30 mouse cellular contexts compared by ENCODE assay signal in the genomic region with DNA sequence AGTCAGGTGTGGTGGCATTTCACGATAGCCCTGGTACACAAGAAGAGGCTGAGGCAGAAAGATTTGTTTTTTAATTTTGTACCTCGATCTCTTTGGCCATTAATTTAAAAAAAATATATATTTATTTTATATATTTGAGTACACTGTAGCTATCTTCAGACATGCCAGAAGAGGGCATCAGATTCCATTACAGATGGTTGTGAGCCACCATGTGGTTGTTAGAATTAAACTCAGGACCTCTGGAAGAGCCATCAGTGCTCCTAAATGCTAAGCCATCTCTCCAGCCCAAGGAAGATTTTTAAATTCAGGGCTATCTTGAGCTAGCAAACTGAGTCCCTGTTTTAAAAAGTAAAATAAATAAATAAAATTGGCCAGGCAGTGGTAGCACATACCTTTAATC. TPM values are rescaled to one million over a fixed set of nuclear protein-coding genes. Genes with fewer than 3 reads are reported as not detected.
A peak's percentile ranks its signal among the peaks of the same experiment; 100 is the strongest.
DNase-seq lines count a peak whose midpoint lies in the region; ATAC-seq and TF ChIP-seq lines count a peak whose summit lies in the region.
"Had no signal": no experiment of that assay in that cellular context is flagged by ENCODE, and none has a peak within 500 bp of the region (broad histone marks: within the 10 kb centered on the region; RNA-seq: fewer than 3 reads in every experiment).

No protein-coding gene starts in this region.

- H3K4me1 ChIP-seq in intestine, postnatal 0 days (replicated peaks; ENCODE audit: control insufficient read depth, insufficient read depth, low read length), result no peaks in the 10 kb centered on the region
- no peaks in the 10 kb centered on the region for H3K4me1 ChIP-seq in intestine, embryonic 16.5 days (ENCODE audit: control insufficient read depth, insufficient read depth, low read length)
- no peaks in the 10 kb centered on the region for H3K4me1 ChIP-seq in lung, postnatal 0 days (ENCODE audit: insufficient read depth, low read depth, low read length)
- no peaks in the 10 kb centered on the region; a peak in 1 of 4 replicates for H3K4me1 ChIP-seq in MEL (ENCODE audit: control insufficient read depth in 1 of 2, insufficient read depth in 2 of 2, low read length in 2 of 2)
- H3K4me1 ChIP-seq: hindbrain, embryonic 12.5 days; limb, embryonic 15.5 days; megakaryocyte, embryonic 14.5 days; midbrain, embryonic 13.5 days; neural tube, embryonic 12.5 days had no signal

- no peak for TF ChIP-seq EP300 in lung, postnatal 0 days (IDR thresholded peaks at IDR 0.05)
- no peak for TF ChIP-seq EP300 in MEL (IDR thresholded peaks at IDR 0.05; ENCODE audit: low read depth in 1 of 2, low read length in 2 of 2)

- H3K4me3 ChIP-seq in intestine, postnatal 0 days (ENCODE audit: low read depth, low read length), result no peak overlapping the region
- H3K4me3 ChIP-seq in intestine, embryonic 16.5 days (ENCODE audit: low read length), result no peak overlapping the region
- H3K4me3 ChIP-seq in lung, postnatal 0 days (ENCODE audit: low read depth, low read length), result no peak overlapping the region
- H3K4me3 ChIP-seq in MEL (ENCODE audit: control insufficient read depth in 1 of 2, insufficient read depth in 1 of 2, low read depth in 2 of 2, low read length in 2 of 2), result no peak overlapping the region
- H3K4me3 ChIP-seq: hindbrain, embryonic 12.5 days; limb, embryonic 15.5 days; megakaryocyte, embryonic 14.5 days; midbrain, embryonic 13.5 days; neural tube, embryonic 12.5 days had no signal

- no peak for TF ChIP-seq POLR2A in MEL (IDR thresholded peaks at IDR 0.05; ENCODE audit: control insufficient read depth in 1 of 2, insufficient read depth in 1 of 2, low read depth in 1 of 2, low read length in 2 of 2, poor library complexity in 1 of 2)

- peak; percentile 45 for TF ChIP-seq CTCF in intestine, postnatal 0 days (IDR thresholded peaks at IDR 0.05; ENCODE audit: low read depth)
- TF ChIP-seq CTCF in lung, postnatal 0 days (IDR thresholded peaks at IDR 0.05), result peak; percentile 21; the same call in 1 of the 2 replicates
- TF ChIP-seq CTCF in MEL (IDR thresholded peaks at IDR 0.05 in 2 of 3, conservative IDR thresholded peaks at IDR 0.05 in 1 of 3; ENCODE audit: control insufficient read depth in 1 of 3, insufficient read depth in 1 of 3, low read depth in 2 of 3, low read length in 3 of 3, poor library complexity in 1 of 3, severe bottlenecking in 1 of 3), result peak in 1 of 3 experiments; percentile 59; a peak in 2 of 6 replicates

- H3K9ac ChIP-seq in intestine, postnatal 0 days (ENCODE audit: low read depth, low read length), result no peak overlapping the region
- H3K9ac ChIP-seq in intestine, embryonic 16.5 days (ENCODE audit: low read depth, low read length), result no peak overlapping the region
- no peak overlapping the region for H3K9ac ChIP-seq in lung, postnatal 0 days (replicated peaks; ENCODE audit: low read depth)
- no peak overlapping the region for H3K9ac ChIP-seq in MEL (ENCODE audit: control insufficient read depth, low read depth, low read length, poor library complexity, severe bottlenecking)
- H3K9ac ChIP-seq: hindbrain, embryonic 12.5 days; limb, embryonic 15.5 days; midbrain, embryonic 13.5 days; neural tube, embryonic 12.5 days had no signal

- H3K79me2 ChIP-seq in MEL (ENCODE audit: control insufficient read depth, insufficient read depth, low read length, poor library complexity), result no peaks in the 10 kb centered on the region

- H3K27ac ChIP-seq in intestine, postnatal 0 days (ENCODE audit: low read depth, low read length), result no peak overlapping the region
- no peak overlapping the region for H3K27ac ChIP-seq in intestine, embryonic 16.5 days (ENCODE audit: low read length)
- H3K27ac ChIP-seq in lung, postnatal 0 days (ENCODE audit: low read length), result no peak overlapping the region
- H3K27ac ChIP-seq in MEL (ENCODE audit: control insufficient read depth, low read depth, low read length), result no peak overlapping the region
- H3K27ac ChIP-seq: hindbrain, embryonic 12.5 days; limb, embryonic 15.5 days; midbrain, embryonic 13.5 days; neural tube, embryonic 12.5 days had no signal

- no peaks in the 10 kb centered on the region for H3K9me3 ChIP-seq in intestine, postnatal 0 days (ENCODE audit: control insufficient read depth)
- H3K9me3 ChIP-seq in intestine, embryonic 16.5 days (ENCODE audit: control insufficient read depth, low read length), result no peaks in the 10 kb centered on the region
- no peaks in the 10 kb centered on the region for H3K9me3 ChIP-seq in lung, postnatal 0 days (ENCODE audit: low read length)
- H3K9me3 ChIP-seq in MEL (replicated peaks; ENCODE audit: insufficient read depth, low read length), result no peaks in the 10 kb centered on the region
- H3K9me3 ChIP-seq: hindbrain, embryonic 12.5 days; limb, embryonic 15.5 days; megakaryocyte, embryonic 14.5 days; midbrain, embryonic 13.5 days; neural tube, embryonic 12.5 days had no signal

- no peaks in the 10 kb centered on the region for H3K36me3 ChIP-seq in intestine, postnatal 0 days (ENCODE audit: control insufficient read depth, insufficient read depth)
- H3K36me3 ChIP-seq in intestine, embryonic 16.5 days (ENCODE audit: control insufficient read depth, insufficient read depth, low read length), result no peaks in the 10 kb centered on the region
- no peaks in the 10 kb centered on the region for H3K36me3 ChIP-seq in lung, postnatal 0 days (ENCODE audit: insufficient read depth, low read length)
- no peaks in the 10 kb centered on the region for H3K36me3 ChIP-seq in MEL (ENCODE audit: control insufficient read depth in 1 of 2, insufficient read depth in 2 of 2, low read length in 2 of 2)
- H3K36me3 ChIP-seq: hindbrain, embryonic 12.5 days; limb, embryonic 15.5 days; midbrain, embryonic 13.5 days; neural tube, embryonic 12.5 days had no signal

- H3K4me2 ChIP-seq in intestine, postnatal 0 days (replicated peaks; ENCODE audit: low read depth), result no peak overlapping the region
- H3K4me2 ChIP-seq in intestine, embryonic 16.5 days (ENCODE audit: low read depth, low read length), result no peak overlapping the region
- H3K4me2 ChIP-seq in lung, postnatal 0 days (replicated peaks; ENCODE audit: low read depth, low read length), result no peak overlapping the region
- H3K4me2 ChIP-seq: heart, embryonic 11.5 days; hindbrain, embryonic 12.5 days; limb, embryonic 15.5 days; midbrain, embryonic 13.5 days; neural tube, embryonic 12.5 days had no signal

- no peaks in the 10 kb centered on the region for H3K27me3 ChIP-seq in intestine, postnatal 0 days (replicated peaks; ENCODE audit: control insufficient read depth, insufficient read depth, low read length)
- no peaks in the 10 kb centered on the region for H3K27me3 ChIP-seq in intestine, embryonic 16.5 days (replicated peaks; ENCODE audit: control insufficient read depth, insufficient read depth, low read length)
- H3K27me3 ChIP-seq in lung, postnatal 0 days (replicated peaks; ENCODE audit: insufficient read depth, low read length), result no peaks in the 10 kb centered on the region
- H3K27me3 ChIP-seq in MEL (ENCODE audit: control insufficient read depth in 1 of 2, insufficient read depth in 2 of 2, low read length in 2 of 2), result no peaks in the 10 kb centered on the region
- H3K27me3 ChIP-seq: hindbrain, embryonic 12.5 days; limb, embryonic 15.5 days; midbrain, embryonic 13.5 days; neural tube, embryonic 12.5 days had no signal

- no peak for DNase-seq in lung, postnatal 0 days (ENCODE audit: low spot score)
- no peak for DNase-seq in lung, postnatal 10 days
- peak; percentile 28 for DNase-seq in MEL (ENCODE audit: low read depth, low spot score)
- no peak for DNase-seq in thymus, postnatal 14 days
- DNase-seq in kidney, postnatal 10 days, result no peak
- DNase-seq: adrenal gland, adult 8-10 months; cerebellum, adult 11-12 months; cerebellum, postnatal 10 days; heart, postnatal 14 days; kidney, adult 2 months; kidney, postnatal 36 days; layer of hippocampus, adult 9-11 months; left cerebral cortex, postnatal 4 days; lung, adult 2 months; lung, postnatal 36 days; right cerebral cortex, postnatal 14 days; thymus, postnatal 25 days had no signal

- ATAC-seq in intestine, postnatal 0 days, result no peak
- no peak for ATAC-seq in intestine, embryonic 16.5 days
- ATAC-seq in lung, postnatal 0 days, result no peak
- ATAC-seq: activated CD4-positive, CD25-positive, alpha-beta regulatory T cell, adult 4 months; midbrain, embryonic 13.5 days had no signal

- peak; percentile 32 for TF ChIP-seq RAD21 in MEL (IDR thresholded peaks at IDR 0.05; ENCODE audit: low read depth, low read length)

- 74% methylated on average over 2 of the region's 2 CpGs for WGBS in intestine, postnatal 0 days
- WGBS in intestine, embryonic 16.5 days, result 73% methylated on average over 2 of the region's 2 CpGs
- 63% methylated on average over 2 of the region's 2 CpGs for WGBS in lung, postnatal 0 days

TF ChIP-seq in MEL, 35 proteins besides CTCF, POLR2A, EP300 and RAD21 (continues in another document):
- TF ChIP-seq HCFC1 (IDR thresholded peaks at IDR 0.05; ENCODE audit: low read depth, low read length) (no peak), MAX (IDR thresholded peaks at IDR 0.05; ENCODE audit: low read length) (no peak), MYC (IDR thresholded peaks at IDR 0.05; ENCODE audit: low read depth, low read length) (peak; percentile 53; the same call in 1 of the 2 replicates), ELF1 (IDR thresholded peaks at IDR 0.05; ENCODE audit: low read depth, low read length) (no peak), E2F4 (IDR thresholded peaks at IDR 0.05; ENCODE audit: borderline replicate concordance, low read depth, low read length) (no peak), POLR2AphosphoS5 (IDR thresholded peaks at IDR 0.05; ENCODE audit: borderline replicate concordance, low read depth, low read length) (no peak), MAFK (IDR thresholded peaks at IDR 0.05; ENCODE audit: borderline replicate concordance, low read depth, low read length) (no peak), CHD1 (IDR thresholded peaks at IDR 0.05; ENCODE audit: low read depth, low read length) (no peak), SMC3 (IDR thresholded peaks at IDR 0.05; ENCODE audit: low read depth, low read length) (peak; percentile 58)

RNA-seq across cellular contexts. Expression of a gene that starts 26.0 kb away (rescaled TPM):
- not detected in 2 replicates for polyA plus RNA-seq in intestine, postnatal 0 days (2015; fragmentation: Nextera tagmentation; extraction: Ambion mirVana)
- not detected in 2 replicates for polyA plus RNA-seq in intestine, embryonic 16.5 days (2015; fragmentation: Nextera tagmentation; extraction: Ambion mirVana)
- polyA plus RNA-seq in lung, postnatal 0 days (2015; fragmentation: Nextera tagmentation; extraction: Ambion mirVana), result not detected in 2 replicates
- not detected in 2 replicates for total RNA-seq in MEL (2012; rRNA removed)
- polyA plus RNA-seq in MEL (2012; ENCODE audit: insufficient read depth in 1 of 2, insufficient read length in 2 of 2, low read depth in 1 of 2, low replicate concordance in 2 of 2, missing spikeins in 1 of 2), result not detected
- total RNA-seq: adrenal gland, adult 8-10 months; gastrocnemius, adult 18-20 months; heart, postnatal 14 days; left cerebral cortex, adult 18-20 months; left cerebral cortex, postnatal 4 days had no signal
- polyA plus RNA-seq: activated CD4-positive, CD25-positive, alpha-beta regulatory T cell, adult 4 months; embryonic facial prominence, embryonic 11.5 days; forebrain, embryonic 11.5 days; heart, embryonic 11.5 days; hindbrain, embryonic 12.5 days; kidney, adult 2 months; limb, embryonic 15.5 days; lung, adult 2 months; midbrain, embryonic 13.5 days; neural tube, embryonic 12.5 days had no signal

RNA-seq across cellular contexts. Expression of a gene that starts 31.1 kb away (rescaled TPM):
- 3.6 and 4.3 TPM in 2 replicates for polyA plus RNA-seq in intestine, postnatal 0 days (2015; fragmentation: Nextera tagmentation; extraction: Ambion mirVana)
- 9.2 and 11.9 TPM in 2 replicates for polyA plus RNA-seq in intestine, embryonic 16.5 days (2015; fragmentation: Nextera tagmentation; extraction: Ambion mirVana)
- polyA plus RNA-seq in lung, postnatal 0 days (2015; fragmentation: Nextera tagmentation; extraction: Ambion mirVana), result 4.2 and 5.2 TPM in 2 replicates
- 12.1 and 14.0 TPM in 2 replicates for total RNA-seq in MEL (2012; rRNA removed)
- polyA plus RNA-seq in MEL (2012; ENCODE audit: insufficient read depth in 1 of 2, insufficient read length in 2 of 2, low read depth in 1 of 2, low replicate concordance in 2 of 2, missing spikeins in 1 of 2), result 10 to 100 TPM in 1 of 2 experiments, not detected in 1; 14.4 TPM
